Mouse (Mus musculus) right cerebral cortex, postnatal 10 days (tissue): ENCODE data around the gene Tgfbr2.

Experiments used
- DNase-seq, 2 experiments: peaks; one replicate each; pipeline ENCODE4 v3.0.0; 2021; ENCODE audit warnings: low spot score in 2 of 2

The Tgfbr2 gene

DNA sequence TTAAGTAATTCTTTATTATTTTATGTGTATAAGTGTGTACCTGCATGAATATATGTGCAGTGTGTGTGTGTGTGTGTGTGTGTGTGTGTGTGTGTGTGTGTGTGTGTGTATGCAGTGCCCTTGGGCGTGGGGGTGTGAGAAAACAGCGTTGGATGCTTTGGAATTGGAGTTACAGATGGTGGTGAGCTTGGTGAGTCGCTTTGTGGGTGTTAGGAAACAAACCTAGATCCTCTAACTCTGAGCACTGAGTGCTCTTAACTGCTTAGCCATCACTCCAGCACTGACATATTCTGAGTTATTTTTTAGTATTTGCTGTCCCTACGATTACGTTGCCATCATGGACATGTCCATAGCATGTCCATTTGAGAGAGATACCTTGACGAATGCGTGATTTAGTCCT, 59.3 kb downstream of the Tgfbr2 start:
- DNase-seq, result no peak

DNA sequence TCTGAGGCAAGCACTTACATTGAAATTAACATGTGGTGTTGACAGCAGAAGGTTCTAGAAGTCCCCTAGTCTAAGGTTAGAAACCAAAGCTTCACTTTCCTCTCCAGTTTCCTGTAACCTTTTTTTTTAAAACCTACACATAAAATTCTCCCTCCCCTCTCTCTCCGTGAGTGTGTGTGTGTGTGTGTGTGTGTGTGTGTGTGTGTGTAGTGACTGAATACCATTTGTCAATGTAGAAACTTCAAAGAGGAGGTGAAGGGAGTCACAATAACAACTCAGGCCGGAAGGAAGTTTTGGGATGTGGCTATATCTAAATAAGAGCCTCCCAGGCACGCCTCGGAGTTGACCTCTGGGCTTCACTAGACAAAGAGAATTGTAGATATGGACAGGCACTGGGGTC, 60.8 kb downstream of the Tgfbr2 start:
- DNase-seq, result no peak

DNA sequence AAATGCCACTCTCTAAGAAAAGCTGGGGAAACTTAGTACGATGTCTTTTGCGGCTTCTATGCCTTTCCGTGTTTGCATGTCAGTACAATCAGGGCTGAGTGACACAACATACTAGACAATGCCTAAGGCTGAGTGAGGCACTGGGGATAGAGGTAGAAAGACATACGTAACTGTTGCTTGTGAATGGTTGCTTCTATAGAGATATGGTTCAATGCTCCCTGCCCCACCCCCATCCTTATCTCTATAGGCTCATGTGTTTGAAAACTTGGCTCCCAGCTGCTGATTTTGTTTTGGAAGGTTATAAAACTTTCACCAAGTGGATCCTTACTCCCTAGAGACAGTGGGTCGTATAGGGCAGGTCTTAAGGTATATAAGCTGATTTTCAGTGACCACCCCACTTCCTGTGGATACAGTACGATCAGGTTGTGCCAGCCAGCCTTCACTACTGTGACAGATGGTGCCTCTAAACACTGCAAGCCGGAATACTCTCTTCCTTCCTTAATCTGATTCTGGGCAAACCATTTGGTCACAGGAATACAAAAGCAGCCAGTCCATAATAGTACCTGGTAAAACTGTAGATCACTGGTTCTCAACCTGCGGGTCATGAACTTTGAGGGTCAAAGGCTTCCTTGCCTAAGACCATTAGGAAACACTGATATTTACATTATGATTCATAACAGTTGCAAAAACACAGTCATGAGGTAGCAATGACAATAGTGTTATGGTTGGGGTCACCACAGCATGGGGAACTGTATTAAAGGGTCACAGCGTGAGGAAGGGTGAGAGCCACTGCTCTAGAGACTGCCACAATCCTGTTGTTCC, 63.8 kb downstream of the Tgfbr2 start:
- DNase-seq, result no peak

DNA sequence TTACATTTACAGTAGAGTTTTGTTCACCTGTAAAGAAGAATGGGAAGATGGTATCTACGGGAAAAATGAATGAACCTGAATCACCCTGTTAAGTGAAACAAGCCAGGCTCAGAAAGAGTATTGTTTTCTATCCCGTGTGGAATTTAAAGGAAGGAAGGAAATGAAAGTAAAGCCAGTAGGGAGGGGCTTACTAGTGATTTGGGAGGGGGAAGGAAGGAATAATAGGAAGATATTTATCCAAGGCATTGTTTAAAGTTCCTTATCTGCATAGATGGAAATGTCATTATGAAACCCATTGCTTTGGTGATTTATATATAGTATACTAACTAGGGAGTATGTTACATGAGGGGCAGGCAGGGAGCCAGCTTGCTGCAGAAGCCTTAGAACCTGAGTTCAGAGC, 66.4 kb downstream of the Tgfbr2 start:
- no peak for DNase-seq

DNA sequence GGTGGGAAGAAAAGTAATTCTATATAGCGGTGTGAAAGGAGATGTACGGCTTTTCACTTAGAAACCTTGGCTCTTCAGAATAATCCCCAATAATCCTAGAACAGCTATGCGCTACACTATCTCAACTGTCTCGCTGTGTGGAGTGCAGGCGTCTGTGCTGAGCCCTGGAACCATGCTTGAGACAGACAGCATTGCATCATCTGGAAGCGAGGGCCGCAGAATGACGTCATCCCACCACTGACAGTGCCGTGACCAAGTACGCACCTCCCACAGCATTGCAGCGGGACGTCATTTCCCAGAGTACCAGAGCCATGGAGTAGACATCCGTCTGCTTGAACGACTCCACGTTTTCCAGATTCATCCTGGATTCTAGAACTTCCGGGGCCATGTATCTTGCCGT, 70.4 kb downstream of the Tgfbr2 start:
- no peak for DNase-seq

DNA sequence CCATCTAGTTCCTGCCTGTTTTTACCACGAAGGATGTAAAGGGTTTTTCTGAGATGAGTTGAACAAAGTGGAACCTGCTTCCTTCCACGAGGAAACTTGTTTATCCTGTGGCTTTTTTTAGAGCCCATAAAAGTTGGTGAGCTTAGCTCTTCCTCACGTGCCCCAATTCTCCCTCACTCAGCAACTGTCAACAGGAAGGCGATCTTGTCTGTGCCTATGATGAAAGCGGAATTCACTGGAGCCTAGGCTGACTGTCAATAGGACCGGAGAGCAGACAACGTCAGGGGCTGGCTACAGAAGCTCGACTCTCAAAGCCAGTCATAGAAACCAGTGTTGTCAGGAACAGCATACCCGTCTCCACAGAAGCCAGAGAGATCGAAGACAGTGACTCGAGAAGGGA, 73.3 kb downstream of the Tgfbr2 start:
- DNase-seq, result no peak

DNA sequence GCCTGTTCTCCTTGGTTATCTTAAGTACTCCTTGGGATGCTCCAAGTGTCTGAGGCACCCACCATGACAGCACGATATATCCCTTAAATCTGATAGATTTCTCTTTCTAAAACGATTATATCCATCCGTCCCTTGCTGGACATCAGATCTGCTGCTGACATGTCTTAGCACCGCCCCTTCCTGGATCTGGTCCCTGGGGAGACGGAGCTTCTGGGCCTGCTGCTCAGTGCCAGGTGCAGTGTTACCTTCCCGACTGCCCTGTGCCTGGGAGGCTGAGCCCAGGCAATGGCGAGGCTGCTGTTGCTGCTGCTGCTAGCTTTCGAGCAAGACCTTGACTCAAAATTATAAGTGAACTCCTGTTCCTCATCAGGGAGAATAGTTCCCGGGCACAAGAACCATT, 75.1 kb downstream of the Tgfbr2 start:
- no peak for DNase-seq

DNA sequence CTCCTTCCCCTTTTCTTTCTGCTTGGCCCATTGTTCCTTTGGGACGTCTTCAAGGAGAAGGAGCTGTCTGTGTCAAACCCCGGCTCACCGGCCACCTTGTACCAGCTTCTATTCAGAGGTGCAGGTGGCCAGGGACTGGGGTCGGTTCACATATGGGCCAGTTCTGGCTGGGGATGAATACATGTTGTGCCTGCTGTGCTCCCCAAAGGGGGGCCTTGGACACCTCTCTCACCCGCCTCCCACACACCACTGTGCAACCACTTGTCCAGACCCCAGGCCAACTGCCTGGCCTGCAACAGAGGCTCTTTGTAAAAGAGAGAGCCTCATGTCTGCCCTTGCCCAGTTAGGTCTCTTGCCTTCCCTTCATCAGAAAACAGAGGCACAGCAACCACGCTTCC, 75.6 kb downstream of the Tgfbr2 start:
- DNase-seq, result no peak

DNA sequence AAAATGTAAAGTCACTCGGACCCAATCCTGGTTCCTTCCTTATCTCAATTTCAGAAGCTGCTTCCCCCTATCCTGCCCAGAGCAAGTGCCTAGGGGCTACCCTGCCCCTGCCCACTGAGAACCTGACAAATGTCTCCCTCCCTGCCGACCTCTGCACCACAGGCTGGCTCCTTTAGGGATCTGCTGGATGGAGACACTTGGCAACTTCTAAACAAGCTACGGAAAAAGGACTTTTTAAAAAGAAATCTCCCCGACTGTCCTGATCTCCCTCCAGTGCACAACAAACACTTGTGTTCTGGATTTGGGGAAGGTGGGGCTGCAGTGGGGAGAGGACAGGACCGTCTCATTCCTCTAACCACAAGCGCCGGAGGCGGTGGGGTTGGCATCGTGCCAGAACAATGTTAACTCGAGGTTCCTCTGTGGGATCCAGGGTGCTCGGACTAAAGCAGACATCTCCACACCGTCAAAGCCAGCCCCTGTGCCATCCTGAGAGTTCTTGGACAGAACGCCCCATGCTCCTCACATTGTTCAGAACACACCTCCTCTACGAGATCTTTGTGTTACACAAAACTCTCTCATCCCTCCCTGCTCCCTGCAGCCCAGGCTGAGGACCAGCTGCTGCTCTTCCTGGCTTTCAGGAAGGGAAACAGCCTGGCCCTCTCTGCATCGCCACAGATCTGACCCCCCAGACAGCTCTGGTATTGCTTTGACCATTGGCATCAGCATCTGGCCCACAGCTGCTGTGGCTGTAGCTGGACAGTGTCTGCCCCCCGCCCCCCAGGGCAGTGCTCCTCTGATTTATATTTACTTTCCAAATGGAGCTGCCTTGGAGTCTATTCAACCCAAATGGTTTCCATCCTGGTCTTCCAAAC, 76.2 kb downstream of the Tgfbr2 start:
- DNase-seq, result peak; percentile 67 to 79

DNA sequence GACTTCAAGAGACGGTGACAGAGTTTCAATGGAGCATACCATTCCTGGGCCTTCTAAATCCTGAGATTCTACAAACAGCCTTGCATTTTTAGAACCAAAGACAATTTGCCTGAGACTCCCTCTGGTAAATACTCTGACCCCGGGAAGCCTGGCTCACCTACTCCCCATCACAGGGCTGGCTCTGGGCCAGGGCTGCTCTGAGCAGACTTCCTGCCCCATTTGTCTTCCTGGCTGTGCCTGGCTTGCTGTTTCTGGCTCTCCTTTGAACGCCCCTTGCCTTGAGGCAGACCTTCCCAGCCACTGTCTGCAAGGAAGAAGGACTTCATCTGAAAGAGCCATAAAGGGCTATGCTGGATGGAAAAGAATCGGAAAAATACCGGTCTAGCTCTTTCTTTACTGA, 83.2 kb downstream of the Tgfbr2 start:
- peak in 1 of 2 experiments; percentile 48 for DNase-seq

DNA sequence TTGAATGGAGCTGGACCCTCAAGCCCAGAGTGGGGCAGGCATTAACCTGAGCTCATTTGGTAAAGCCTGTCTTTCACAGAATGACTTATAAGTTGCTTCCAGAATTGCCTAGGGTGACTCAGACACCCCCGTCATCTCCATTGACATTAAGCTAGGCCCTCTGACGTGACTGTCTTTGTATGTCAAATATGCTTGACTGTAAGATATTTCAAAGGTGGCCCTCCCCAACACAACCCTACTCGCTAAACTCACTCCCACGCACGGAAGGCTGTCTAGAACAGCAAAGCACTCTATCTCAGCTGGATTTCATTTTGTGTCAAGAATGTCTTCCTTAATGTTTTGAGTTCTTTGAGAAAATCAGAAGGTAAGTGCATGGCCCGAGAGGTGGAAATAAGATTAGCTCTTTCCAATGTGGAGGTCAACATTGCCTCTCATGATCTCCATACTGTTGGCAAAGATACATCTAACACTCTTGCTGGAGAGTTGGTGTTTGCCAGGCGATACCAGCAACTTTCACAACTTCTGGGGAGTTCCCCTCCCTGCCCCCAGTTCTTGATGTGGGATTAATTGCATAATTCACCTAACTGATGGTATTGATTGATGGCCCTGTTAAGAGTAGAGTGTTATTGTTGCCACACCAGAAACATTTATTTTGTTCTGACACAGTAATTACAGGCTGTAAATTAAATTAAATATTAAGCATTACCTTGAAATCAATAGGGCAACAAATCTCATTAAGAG, 83.9 kb downstream of the Tgfbr2 start:
- no peak for DNase-seq

DNA sequence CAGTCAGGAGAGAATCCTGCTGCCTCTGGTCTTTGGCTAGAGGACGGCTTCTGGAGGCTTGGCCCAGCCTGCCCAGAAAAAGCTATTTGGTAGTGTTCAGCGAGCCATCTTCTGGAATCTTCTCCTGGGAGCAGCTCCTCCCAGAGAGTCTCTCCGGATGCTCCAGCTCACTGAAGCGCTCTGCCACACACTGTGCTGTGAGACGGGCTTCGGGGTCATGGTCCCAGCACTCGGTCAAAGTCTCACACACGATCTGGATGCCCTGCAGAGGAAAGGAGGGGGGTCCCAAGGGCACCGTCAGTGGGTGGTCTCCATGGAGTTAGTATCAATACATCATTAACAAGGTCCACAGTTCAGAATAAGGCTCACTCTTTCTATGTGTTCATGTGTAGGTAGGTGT, 84.9 kb downstream of the Tgfbr2 start:
- no peak for DNase-seq

DNA sequence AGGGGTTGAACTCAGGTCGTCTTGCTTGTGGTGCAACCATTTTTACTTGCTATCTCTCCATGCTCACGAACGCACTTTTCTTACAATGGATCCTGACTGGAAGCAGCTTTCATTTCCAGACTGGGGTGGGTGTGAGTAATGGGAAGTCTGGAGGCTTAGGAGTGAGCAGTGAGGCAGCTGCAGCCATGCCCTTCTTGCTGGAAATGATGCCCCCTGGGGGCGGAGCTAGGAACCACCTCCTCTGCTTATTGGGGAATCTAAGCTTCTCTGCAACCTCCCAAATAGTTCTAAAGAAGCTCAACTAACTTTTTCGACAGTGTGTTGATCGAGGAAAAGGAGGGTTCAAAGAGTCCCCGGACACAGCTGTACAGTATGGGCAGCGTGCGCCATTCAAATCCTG, 86.2 kb downstream of the Tgfbr2 start:
- DNase-seq, result no peak

DNA sequence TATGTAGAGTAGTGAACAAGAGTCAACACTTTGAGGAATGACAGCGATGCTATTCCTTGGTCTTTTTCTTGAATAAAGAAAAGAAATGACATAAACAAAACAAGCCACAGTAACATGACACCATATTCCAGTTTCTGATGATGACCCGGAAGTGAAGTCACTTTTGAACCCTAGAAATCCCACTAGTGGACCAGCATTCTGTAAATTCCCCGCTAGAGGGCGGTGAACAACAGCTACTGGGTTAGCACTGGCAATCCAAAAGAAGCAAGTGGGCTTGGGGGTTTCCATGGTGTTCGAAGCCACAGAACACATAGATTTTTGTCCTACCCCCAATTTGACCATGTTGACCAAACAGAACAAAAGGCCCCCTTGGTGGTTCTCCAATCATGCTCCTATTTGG, 87.3 kb downstream of the Tgfbr2 start:
- DNase-seq, result peak; percentile 73 to 78

DNA sequence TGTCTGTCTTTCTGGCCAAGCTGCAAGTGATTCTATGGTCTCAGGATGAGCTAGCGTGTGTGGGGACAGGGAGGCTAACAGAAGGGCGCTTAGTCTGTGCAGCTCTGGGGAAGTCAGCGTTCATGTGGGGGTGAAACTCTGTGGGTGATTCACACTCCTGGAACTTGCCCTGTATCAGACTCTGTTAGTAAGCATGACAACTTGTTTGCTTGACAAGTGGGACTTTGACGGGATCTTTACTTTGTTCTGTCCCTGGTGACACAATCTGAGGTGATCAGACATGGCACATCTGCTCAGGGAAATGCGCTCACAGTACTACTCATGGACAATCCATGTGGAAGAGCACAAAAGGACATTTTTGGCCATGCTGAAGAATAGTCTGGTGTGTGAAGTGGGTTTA, 87.9 kb downstream of the Tgfbr2 start:
- no peak for DNase-seq

DNA sequence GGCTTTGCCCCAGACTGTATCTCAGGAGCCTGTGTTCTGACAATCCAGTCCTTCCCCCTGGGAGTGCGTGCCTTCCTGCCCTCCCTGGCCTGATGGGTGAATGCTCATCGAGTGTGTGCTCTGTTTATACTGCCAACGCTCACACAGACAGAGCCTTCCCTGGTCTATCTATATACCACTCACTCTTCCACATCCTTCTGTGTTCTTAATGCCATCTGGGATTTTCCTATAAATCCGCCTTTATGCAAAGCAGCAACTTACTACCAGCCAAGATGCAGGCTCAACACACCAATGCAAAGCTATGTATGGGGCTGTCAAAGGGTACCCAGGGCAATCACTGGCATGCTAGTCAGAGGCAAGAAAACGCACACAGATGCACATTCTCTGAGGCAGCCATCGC, 89.2 kb downstream of the Tgfbr2 start:
- no peak for DNase-seq

DNA sequence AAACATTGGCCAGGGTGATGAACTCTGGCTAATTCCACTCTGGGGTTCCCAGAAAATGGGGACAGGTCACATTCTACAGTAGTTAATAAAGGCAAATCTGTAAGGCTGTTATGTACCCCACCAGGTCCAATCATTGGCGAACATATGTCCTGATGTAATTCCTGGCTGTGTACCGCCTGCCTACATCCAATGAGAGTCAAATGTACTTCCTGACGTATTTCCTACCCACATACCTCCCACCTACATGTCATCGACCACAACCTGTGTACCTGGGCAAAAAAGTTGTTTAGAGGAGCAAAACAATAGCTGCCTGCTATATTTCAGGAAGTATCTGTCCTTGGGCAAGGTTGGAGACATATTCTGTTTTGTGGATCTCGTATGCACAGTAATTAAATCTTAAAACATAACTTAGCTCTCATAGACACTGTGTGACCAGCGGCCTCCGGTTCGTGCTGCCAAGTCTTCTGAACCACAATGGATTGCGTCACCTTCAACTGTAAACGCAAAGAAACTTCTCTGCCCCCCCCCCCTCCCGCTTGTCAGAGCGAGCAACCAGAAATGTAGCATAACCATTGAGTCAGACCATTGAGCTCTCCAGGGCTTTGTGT, 90.7 kb downstream of the Tgfbr2 start:
- DNase-seq, result no peak

DNA sequence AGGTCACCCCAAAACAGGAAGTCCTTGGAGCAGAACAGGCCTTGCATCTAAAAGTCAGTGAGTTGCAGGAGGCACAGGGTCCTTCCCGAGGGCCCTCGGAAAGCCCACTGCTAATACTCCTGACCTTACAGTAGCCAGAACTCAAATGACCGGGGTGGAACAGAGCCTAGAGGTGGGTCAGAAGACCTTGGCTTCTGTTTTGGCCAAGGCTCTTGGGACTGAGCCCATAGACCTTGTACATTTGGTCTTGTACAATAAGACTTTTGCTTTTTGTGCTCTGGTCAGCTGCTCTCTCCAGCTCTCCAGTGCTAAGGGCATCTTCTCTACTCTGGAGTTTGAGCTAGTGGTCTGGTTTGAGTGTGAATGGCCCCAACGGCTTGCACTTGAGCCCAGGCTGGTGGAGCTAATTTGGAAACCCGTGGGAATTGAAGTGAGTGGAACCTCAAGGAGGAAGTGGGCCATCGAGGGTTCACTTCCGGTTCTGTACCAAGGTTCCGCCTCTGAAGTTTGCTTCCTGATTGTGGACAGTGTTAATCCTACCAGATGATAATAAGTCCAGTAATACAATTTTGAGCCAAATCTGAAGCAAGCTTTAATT, 91.3 kb downstream of the Tgfbr2 start:
- DNase-seq, result no peak

DNA sequence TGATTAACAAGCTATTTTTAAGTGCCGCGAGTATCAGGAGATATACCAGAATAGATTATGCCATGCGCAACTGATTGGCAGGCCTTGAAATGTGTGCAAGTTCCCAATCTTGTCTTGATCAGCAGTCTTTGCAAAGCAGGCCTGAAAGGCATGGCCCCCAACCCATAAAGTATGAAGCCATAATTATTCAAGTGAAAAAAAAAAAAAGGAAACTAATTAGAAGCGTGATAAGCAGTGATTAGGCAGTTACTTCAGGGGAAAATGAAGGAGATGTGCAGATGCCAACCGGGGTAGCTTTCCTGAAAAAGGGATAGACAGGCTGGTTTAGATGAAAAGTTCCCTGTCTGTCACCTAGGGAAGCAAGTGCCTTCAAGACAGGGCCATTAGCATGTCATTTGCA, 91.9 kb downstream of the Tgfbr2 start:
- DNase-seq, result no peak

DNA sequence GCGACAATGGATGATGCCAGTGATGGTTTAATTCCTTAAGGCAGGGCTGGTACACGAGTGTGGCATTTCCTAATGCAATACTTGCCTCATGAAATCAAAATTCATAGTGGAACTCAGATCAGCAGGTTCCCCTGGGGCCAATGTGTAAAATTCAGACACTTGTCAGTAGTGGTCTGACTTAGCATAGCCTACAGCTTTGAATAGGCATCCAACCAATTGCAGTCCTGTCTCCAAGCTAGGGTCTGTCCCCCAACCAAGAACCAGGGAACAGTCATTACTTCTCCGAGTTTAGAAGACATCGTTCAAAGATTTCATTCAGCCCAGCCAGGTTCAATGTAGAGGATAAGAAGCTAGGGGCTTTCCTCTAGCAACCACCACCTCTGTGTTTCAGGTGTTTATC, 93.4 kb downstream of the Tgfbr2 start:
- no peak for DNase-seq

DNA sequence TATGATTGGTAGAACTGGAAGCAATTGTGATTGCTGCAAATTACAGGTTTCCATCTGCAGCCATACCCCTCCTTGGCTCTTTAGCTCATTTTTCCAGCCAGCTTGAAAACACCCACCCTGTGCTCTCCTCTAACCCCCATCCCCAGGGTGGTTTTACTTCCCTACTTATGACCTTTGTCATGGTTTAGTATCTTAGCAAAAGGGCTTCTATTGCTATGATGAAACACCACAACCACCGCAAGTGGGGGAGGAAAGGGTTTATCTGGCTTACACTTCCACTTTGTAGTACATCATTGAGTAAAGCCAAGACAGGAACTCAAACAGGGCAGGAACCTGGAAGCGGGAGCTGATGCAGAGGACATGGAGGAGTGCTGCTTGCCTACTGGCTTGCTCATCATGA, 97.7 kb downstream of the Tgfbr2 start:
- no peak for DNase-seq

DNA sequence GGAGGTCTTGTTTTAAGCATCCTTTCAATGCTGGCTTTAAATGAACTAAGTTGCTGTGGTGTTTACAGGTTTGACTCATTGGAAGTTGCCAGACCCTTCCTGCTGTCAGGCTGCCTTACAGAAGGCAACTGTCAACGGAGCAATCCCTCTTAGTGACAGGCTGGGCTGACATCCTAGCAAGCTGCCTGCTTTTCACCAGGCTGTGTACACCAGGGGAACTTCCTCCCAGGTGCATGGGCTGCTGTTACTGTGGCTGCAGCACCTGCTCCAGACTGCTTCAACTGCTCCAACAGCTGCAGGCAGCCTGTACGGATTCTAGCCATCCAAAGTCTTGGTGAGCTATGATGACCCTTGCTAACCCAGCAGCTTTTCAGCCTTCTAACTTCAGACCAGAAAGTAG, 98.2 kb downstream of the Tgfbr2 start:
- DNase-seq, result no peak
